Mouse (Mus musculus) embryonic fibroblast, embryonic 13.5 days (primary cell): ENCODE measurements around the gene Plcd3. TPM values are rescaled to one million over a fixed set of nuclear protein-coding genes. Genes with fewer than 3 reads are reported as not detected.

Experiments
- H3K27ac ChIP-seq: 2 replicates; pipeline ENCODE4 v1.5.1; 2012; ENCODE audit warnings: low read length, control low read depth, inconsistent platforms; ENCODE audit not compliant: insufficient read depth
- H3K4me1 ChIP-seq: 2 replicates; pipeline ENCODE4 v1.6.1; 2011; ENCODE audit warnings: low read length; ENCODE audit not compliant: control insufficient read depth, insufficient read depth
- H3K4me3 ChIP-seq: 2 replicates; pipeline ENCODE4 v1.5.1; 2011; ENCODE audit warnings: mild to moderate bottlenecking, control low read depth, low read length; ENCODE audit not compliant: insufficient read depth
- CTCF ChIP-seq: IDR thresholded peaks from 2 replicates; pipeline ENCODE4 v1.5.1; 2011; ENCODE audit warnings: mild to moderate bottlenecking, control low read depth, low read length, moderate library complexity, borderline replicate concordance; ENCODE audit not compliant: insufficient read depth
- POLR2A ChIP-seq: IDR thresholded peaks from 2 replicates; pipeline ENCODE4 v1.6.1; 2011; ENCODE audit warnings: low read depth, mild to moderate bottlenecking, control low read depth, low read length, moderate library complexity
- polyA plus RNA-seq: library from polyadenylated mRNA; stranded (reverse); fragments of >200 nt; gene quantifications from 2 replicates; pipeline ENCODE4 v1.2.4, GENCODE M21; 2011; ENCODE audit warnings: low read depth; ENCODE audit not compliant: missing spikeins, insufficient read length

The Plcd3 gene
- polyA plus RNA-seq, 1 experiment, result 5.6 TPM

- no peak overlapping the region for H3K4me3 ChIP-seq
Observed at GRCm38 (mm10) chr11:103033030-103033429, 68.4 kb downstream of the Plcd3 start.

GRCm38 (mm10) chr11:103028176-103028891 lies 73.1 kb downstream of the Plcd3 start, which contains the start of the genes Nmt1 and Dcakd:
Gene Nmt1, plus strand, starts transcription at chr11:103028190.
Gene Dcakd, minus strand, starts transcription at chr11:103028333.
- Histone ChIP-seq H3K4me3 (peak within 1 kb of the TSS; percentile 94), H3K27ac (peak within 1 kb of the TSS; percentile 79), H3K4me1 (peaks cover 16% of the 10 kb centered on the region; the same call in 1 of the 2 replicates)
- TF ChIP-seq CTCF, result no peak
- peak; percentile 89 for TF ChIP-seq POLR2A

More at GRCm38 (mm10) chr11:103033030-103033429, 68.4 kb downstream of the Plcd3 start:
- no peak for TF ChIP-seq POLR2A
- TF ChIP-seq CTCF, result no peak
- Histone ChIP-seq H3K4me1 (peaks cover 13% of the 10 kb centered on the region; the same call in 1 of the 2 replicates), H3K27ac (peak overlapping the region; percentile 91)

DNA sequence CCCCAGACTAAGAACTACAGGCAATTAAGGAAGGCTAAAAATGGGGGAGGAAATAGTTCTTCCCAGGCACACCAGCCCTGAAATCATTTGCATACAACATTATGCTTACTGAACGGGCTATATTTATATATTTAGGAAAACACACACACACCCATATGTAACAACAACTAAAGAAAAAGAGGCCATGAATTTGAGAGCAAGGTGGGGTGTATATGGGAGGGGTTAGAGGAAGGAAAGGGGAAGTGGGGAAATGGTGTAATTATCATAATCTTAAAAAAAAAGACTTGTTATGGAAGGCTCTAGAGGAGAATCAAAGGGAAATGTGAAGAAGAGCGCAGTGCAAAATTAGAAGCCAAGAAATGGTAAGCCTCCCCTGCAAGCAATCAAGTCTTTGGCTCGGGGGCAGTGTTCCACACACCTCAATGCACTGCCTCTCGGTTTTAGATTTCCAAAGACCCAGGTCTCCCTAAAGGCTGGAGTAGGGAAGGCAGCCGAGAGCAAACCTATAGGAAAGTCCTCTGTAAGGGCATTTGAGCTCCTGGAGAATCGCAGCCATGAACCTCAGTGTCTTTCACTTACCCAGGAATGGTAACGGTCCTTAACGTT lies 73.8 kb downstream of the Plcd3 start:
- Histone ChIP-seq H3K4me1 (peaks cover 13% of the 10 kb centered on the region; the same call in 1 of the 2 replicates), H3K27ac (peak overlapping the region; percentile 79), H3K4me3 (peak overlapping the region; percentile 94)
- TF ChIP-seq POLR2A (no peak), CTCF (no peak)

GRCm38 (mm10) chr11:103026901-103027300 lies 74.6 kb downstream of the Plcd3 start:
- Histone ChIP-seq H3K4me3 (peak overlapping the region; percentile 94), H3K27ac (no peak overlapping the region), H3K4me1 (peaks cover 10% of the 10 kb centered on the region)
- TF ChIP-seq CTCF (no peak), POLR2A (no peak)

DNA sequence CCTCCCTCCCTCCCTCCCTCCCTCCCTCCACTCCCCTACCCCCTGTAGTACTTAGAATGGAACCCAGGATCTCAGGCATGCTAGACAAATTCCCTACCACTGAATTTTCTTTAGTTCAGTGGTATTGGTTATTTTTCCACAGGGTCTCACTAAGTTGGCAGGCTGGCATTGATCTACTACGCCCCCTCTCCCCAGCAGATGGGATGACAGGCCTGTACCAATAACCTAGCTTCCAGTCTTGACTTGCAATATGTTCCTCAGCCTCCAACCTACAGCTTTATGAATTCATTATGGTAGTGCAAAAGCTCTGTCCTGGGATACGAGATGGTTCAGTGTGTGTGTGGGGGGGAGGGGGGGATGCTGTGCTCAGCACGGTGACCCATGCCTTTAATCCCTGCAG lies 77.5 kb downstream of the Plcd3 start:
- TF ChIP-seq POLR2A (no peak), CTCF (no peak)
- Histone ChIP-seq H3K27ac (no peak overlapping the region), H3K4me1 (peaks cover 21% of the 10 kb centered on the region), H3K4me3 (no peak overlapping the region)

DNA sequence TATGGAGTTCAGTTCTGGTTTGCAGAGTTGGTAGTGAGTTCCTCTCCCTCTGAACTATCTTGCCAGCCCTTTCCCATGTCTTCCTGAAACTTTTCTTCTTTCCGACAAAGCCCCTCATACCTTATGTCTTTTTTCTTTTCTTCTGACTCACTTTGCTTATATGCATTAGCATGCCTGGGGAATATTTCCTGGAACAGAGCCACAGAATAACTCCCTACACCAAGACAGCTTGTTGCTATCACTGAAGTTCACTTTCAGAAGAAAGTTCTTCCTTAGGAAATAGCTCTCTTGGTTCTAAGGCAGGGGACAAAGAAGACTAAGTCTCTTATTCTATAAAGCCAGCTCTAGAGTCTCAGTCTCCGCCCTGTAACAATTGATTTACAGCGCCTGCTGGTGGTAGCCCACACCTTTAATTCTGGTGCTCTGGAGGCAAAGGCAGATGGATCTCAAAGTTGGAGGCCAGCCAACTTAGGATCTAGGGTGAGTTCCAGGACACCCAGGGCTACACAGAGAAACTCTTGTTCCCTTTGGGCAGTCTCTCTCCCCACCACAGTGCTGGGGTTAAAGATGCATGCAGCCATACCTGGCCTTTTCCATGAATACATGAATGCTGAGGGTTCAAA lies 80.6 kb downstream of the Plcd3 start:
- Histone ChIP-seq H3K4me1 (peaks cover 17% of the 10 kb centered on the region), H3K27ac (peak overlapping the region; percentile 35), H3K4me3 (no peak overlapping the region)
- TF ChIP-seq CTCF, result no peak
- TF ChIP-seq POLR2A, result no peak

Other genes starting within 250 kb of the Plcd3 start
- 75.9 and 77.9 TPM in 2 replicates for gene Eftud2, start 220.7 kb downstream of the Plcd3 start, polyA plus RNA-seq
- 0.49 and 0.73 TPM in 2 replicates for gene Ccdc103, start 220.5 kb downstream of the Plcd3 start, polyA plus RNA-seq
- gene Fam187a, start 216.5 kb downstream of the Plcd3 start, polyA plus RNA-seq, result not detected in 2 replicates
- gene Gfap, start 200.7 kb downstream of the Plcd3 start, polyA plus RNA-seq, result 1.4 TPM in 1 of 2 replicates, not detected in the other
- gene Kif18b, start 176.5 kb downstream of the Plcd3 start, polyA plus RNA-seq, result 10.5 and 15.7 TPM in 2 replicates
- gene C1ql1, start 155.0 kb downstream of the Plcd3 start, polyA plus RNA-seq, result not detected in 2 replicates
- 91.1 and 111 TPM in 2 replicates for gene Nmt1, start 73.5 kb downstream of the Plcd3 start, polyA plus RNA-seq
- 57.7 and 66.6 TPM in 2 replicates for gene Dcakd, start 73.3 kb downstream of the Plcd3 start, polyA plus RNA-seq
- 23.3 and 24.3 TPM in 2 replicates for gene Acbd4, start within 50 bp of the Plcd3 start, polyA plus RNA-seq
- gene Hexim1, start 14.6 kb upstream of the Plcd3 start, polyA plus RNA-seq, result 16.8 and 19.0 TPM in 2 replicates
- 2.3 and 3.1 TPM in 2 replicates for gene Hexim2, start 30.8 kb upstream of the Plcd3 start, polyA plus RNA-seq
- 1.1 TPM in 1 of 2 replicates, not detected in the other for gene Fmnl1, start 69.4 kb upstream of the Plcd3 start, polyA plus RNA-seq
- 0.68 TPM in 1 of 2 replicates, not detected in the other for gene 1700023F06Rik, start 106.9 kb upstream of the Plcd3 start, polyA plus RNA-seq
- gene Spata32, start 116.8 kb upstream of the Plcd3 start, polyA plus RNA-seq, result not detected in 2 replicates
- 8.4 and 8.5 TPM in 2 replicates for gene Map3k14, start 165.8 kb upstream of the Plcd3 start, polyA plus RNA-seq